Comparison of ENCODE assay signal across 20 mouse cellular contexts in the genomic region with DNA sequence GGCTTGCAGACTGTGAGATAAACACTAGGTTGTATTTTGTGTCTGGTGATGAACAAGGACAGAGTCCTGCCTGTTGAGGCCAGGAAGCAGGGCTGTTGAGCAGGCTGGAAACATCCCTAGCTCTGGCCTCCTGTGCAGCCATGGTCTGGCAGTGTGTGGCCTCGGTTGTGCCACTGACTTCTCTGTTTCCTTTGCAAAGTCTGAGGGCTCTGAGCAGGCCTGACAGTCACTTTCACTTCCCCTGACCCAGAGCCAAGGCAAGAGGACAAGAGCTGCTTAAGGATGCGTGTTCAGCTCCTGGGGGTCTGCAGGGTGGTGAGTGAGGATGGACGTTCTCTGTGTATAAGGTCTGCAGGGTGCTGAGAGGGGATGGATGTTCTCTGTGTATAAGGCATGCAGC. TPM values are rescaled to one million over a fixed set of nuclear protein-coding genes. Genes with fewer than 3 reads are reported as not detected.
"Had no signal": no experiment of that assay in that cellular context is flagged by ENCODE, and none has a peak within 500 bp of the region (broad histone marks: within the 10 kb centered on the region; RNA-seq: fewer than 3 reads in every experiment).

No protein-coding gene starts in this region.

- ATAC-seq: intestine, embryonic 16.5 days; midbrain, embryonic 15.5 days had no signal

- DNase-seq: kidney, adult 8-10 months; kidney, postnatal 25 days; layer of hippocampus, adult 9-11 months; layer of hippocampus, postnatal 36 days; lung, adult 18-20 months; lung, postnatal 36 days; right cerebral cortex, postnatal 14 days; thymus, adult 2 months; thymus, postnatal 25 days had no signal

- H3K36me3 ChIP-seq: limb, embryonic 13.5 days; midbrain, embryonic 15.5 days; stomach, embryonic 15.5 days had no signal

- H3K27ac ChIP-seq: limb, embryonic 13.5 days; liver, embryonic 14.5 days; midbrain, embryonic 15.5 days; stomach, embryonic 15.5 days had no signal

- H3K4me1 ChIP-seq: midbrain, embryonic 15.5 days; stomach, embryonic 15.5 days had no signal

- H3K4me2 ChIP-seq: limb, embryonic 13.5 days; midbrain, embryonic 11.5 days; midbrain, embryonic 15.5 days; stomach, embryonic 15.5 days had no signal

- H3K9me3 ChIP-seq: limb, embryonic 13.5 days; midbrain, embryonic 15.5 days; stomach, embryonic 15.5 days had no signal

- H3K27me3 ChIP-seq: midbrain, embryonic 15.5 days; stomach, embryonic 15.5 days had no signal

- H3K4me3 ChIP-seq: limb, embryonic 13.5 days; megakaryocyte, embryonic 14.5 days; midbrain, embryonic 15.5 days; stomach, embryonic 15.5 days had no signal

- H3K9ac ChIP-seq: limb, embryonic 13.5 days; liver, embryonic 14.5 days; midbrain, embryonic 15.5 days; stomach, embryonic 15.5 days had no signal

RNA-seq across cellular contexts. Expression of a gene that starts 13.3 kb away (rescaled TPM):
- total RNA-seq: liver, adult 2 months had no signal
- polyA plus RNA-seq: liver, adult 2 months had no signal

RNA-seq across cellular contexts. Expression of a gene that starts 36.0 kb away (rescaled TPM):
- polyA plus RNA-seq: liver, adult 2 months; liver, embryonic 14.5 days had no signal

RNA-seq across cellular contexts. Expression of a gene that starts 57.0 kb away (rescaled TPM):
- total RNA-seq: liver, adult 2 months had no signal
- polyA plus RNA-seq: liver, adult 2 months; liver, embryonic 14.5 days; midbrain, embryonic 11.5 days; small intestine, adult 2 months; testis, adult 2 months; urinary bladder, adult 2 months had no signal
